In genomic region chr4:56942567-56942966, GRCm38 (mm10) we compare ENCODE assay signal across 25 mouse cellular contexts. TPM values are rescaled to one million over a fixed set of nuclear protein-coding genes. Genes with fewer than 3 reads are reported as not detected.
DNase-seq lines count a peak whose midpoint lies in the region; ATAC-seq and TF ChIP-seq lines count a peak whose summit lies in the region.
"Had no signal": no experiment of that assay in that cellular context is flagged by ENCODE, and none has a peak within 500 bp of the region (broad histone marks: within the 10 kb centered on the region; RNA-seq: fewer than 3 reads in every experiment).

No protein-coding gene starts in this region.

- WGBS in heart, embryonic 13.5 days, result 74% methylated on average over 1 of the region's 1 CpGs

- peaks cover 79% of the 10 kb centered on the region for H3K4me1 ChIP-seq in heart, embryonic 13.5 days
- H3K4me1 ChIP-seq in brown adipose tissue, adult 24 weeks (ENCODE audit: control insufficient read depth, insufficient read depth, insufficient read length, low read length), result peaks cover 34% of the 10 kb centered on the region

- no peak for ATAC-seq in heart, embryonic 13.5 days (ENCODE audit: extremely low read depth, insufficient number of reproducible peaks, low FRiP score, low TSS enrichment)
- ATAC-seq: activated CD4-positive, CD25-positive, alpha-beta regulatory T cell, adult 4 months; forebrain, embryonic 15.5 days; midbrain, embryonic 15.5 days had no signal

- H3K9me3 ChIP-seq in heart, embryonic 13.5 days, result no peaks in the 10 kb centered on the region
- H3K9me3 ChIP-seq: embryonic facial prominence, embryonic 13.5 days; forebrain, embryonic 15.5 days; megakaryocyte, embryonic 14.5 days; midbrain, embryonic 15.5 days; neural tube, embryonic 15.5 days had no signal

- intact Hi-C loops in left cerebral cortex, adult 2 months (cut with DNase I), result loop anchor here (5.0 kb wide), 1 partner anchor 75 kb away; the partner anchor contains the start of gene Ctnnal1
- intact Hi-C loops in left cerebral cortex, postnatal 4 days (cut with DNase I), result no loop called here

- H3K36me3 ChIP-seq in heart, embryonic 13.5 days, result peaks cover 4% of the 10 kb centered on the region; the same call in 1 of the 2 replicates
- H3K36me3 ChIP-seq: forebrain, embryonic 15.5 days; midbrain, embryonic 15.5 days; neural tube, embryonic 15.5 days had no signal

- no peak for TF ChIP-seq CTCF in left cerebral cortex, adult 2 months (IDR thresholded peaks at IDR 0.05)

- peak overlapping the region; percentile 50 for H3K9ac ChIP-seq in heart, embryonic 13.5 days
- H3K9ac ChIP-seq: embryonic facial prominence, embryonic 13.5 days; forebrain, embryonic 15.5 days; hindbrain, embryonic 14.5 days; midbrain, embryonic 15.5 days; neural tube, embryonic 15.5 days had no signal

- no peaks in the 10 kb centered on the region for H3K27me3 ChIP-seq in heart, embryonic 13.5 days (replicated peaks)
- H3K27me3 ChIP-seq: embryonic facial prominence, embryonic 13.5 days; forebrain, embryonic 15.5 days; megakaryocyte, embryonic 14.5 days; midbrain, embryonic 15.5 days; neural tube, embryonic 15.5 days had no signal

- DNase-seq in heart, adult 18-20 months, result no peak
- DNase-seq in left cerebral cortex, adult 2 months (ENCODE audit: extremely low spot score in 1 of 2, low spot score in 2 of 2), result no peak
- no peak for DNase-seq in left cerebral cortex, adult 8-10 months (ENCODE audit: low spot score in 2 of 2)
- peak; percentile 27 for DNase-seq in adipocyte (ENCODE audit: low spot score)
- DNase-seq in left cerebral cortex, postnatal 4 days, result no peak
- DNase-seq: adrenal gland, postnatal 14 days; cerebellum, adult 11-12 months; cerebellum, postnatal 14 days; kidney, adult 11 months; liver; right cerebral cortex, postnatal 14 days; spleen, adult 18-20 months; thymus, postnatal 36 days had no signal

- H3K27ac ChIP-seq in heart, embryonic 13.5 days (replicated peaks), result peak overlapping the region; percentile 78; the same call in 1 of the 2 replicates
- peak overlapping the region; percentile 71 for H3K27ac ChIP-seq in left cerebral cortex, adult 2 months
- H3K27ac ChIP-seq in brown adipose tissue, adult 24 weeks (replicated peaks; ENCODE audit: low read depth, low read length), result peak overlapping the region; percentile 88
- H3K27ac ChIP-seq: embryonic facial prominence, embryonic 13.5 days; forebrain, embryonic 15.5 days; hindbrain, embryonic 14.5 days; kidney, postnatal 0 days; midbrain, embryonic 15.5 days; neural tube, embryonic 15.5 days had no signal

- H3K4me3 ChIP-seq in heart, embryonic 13.5 days, result no peak overlapping the region
- H3K4me3 ChIP-seq in left cerebral cortex, adult 2 months, result no peak overlapping the region
- H3K4me3 ChIP-seq in brown adipose tissue, adult 24 weeks (ENCODE audit: insufficient read depth, low read depth, low read length), result no peak overlapping the region
- H3K4me3 ChIP-seq: embryonic facial prominence, embryonic 13.5 days; forebrain, embryonic 15.5 days; megakaryocyte, embryonic 14.5 days; midbrain, embryonic 15.5 days; myocyte; neural tube, embryonic 15.5 days had no signal

- H3K4me2 ChIP-seq in heart, embryonic 13.5 days, result peak overlapping the region; percentile 79; the same call in 1 of the 2 replicates
- H3K4me2 ChIP-seq: embryonic facial prominence, embryonic 13.5 days; forebrain, embryonic 15.5 days; hindbrain, embryonic 14.5 days; midbrain, embryonic 15.5 days; neural tube, embryonic 15.5 days had no signal

RNA-seq across cellular contexts. Expression of gene Tmem245, which starts 4.7 kb away (rescaled TPM):
- polyA plus RNA-seq in heart, embryonic 13.5 days (2015; fragmentation: Nextera tagmentation; extraction: Ambion mirVana), result 14.9 and 17.1 TPM in 2 replicates
- 10 to 100 TPM; 81.5 to 86.2 TPM for total RNA-seq in heart, adult 18-20 months (2021)
- 10 to 100 TPM; 41.7 to 42.2 TPM for total RNA-seq in left cerebral cortex, adult 2 months (2021)
- total RNA-seq in left cerebral cortex, adult 8-10 months (2022), result 10 to 100 TPM; 41.6 to 49.3 (median 45.9) TPM
- 7.4 and 17.2 TPM in 2 replicates for polyA plus RNA-seq in brown adipose tissue, adult 24 weeks (2012; ENCODE audit: insufficient read depth, insufficient read length, missing spikeins)
- total RNA-seq in left cerebral cortex, postnatal 4 days (2021), result 10 to 100 TPM; 33.0 to 33.1 TPM

RNA-seq across cellular contexts. Expression of gene Frrs1l, which starts 47.6 kb away (rescaled TPM):
- polyA plus RNA-seq in heart, embryonic 13.5 days (2015; fragmentation: Nextera tagmentation; extraction: Ambion mirVana), result 0.18 and 0.21 TPM in 2 replicates
- total RNA-seq in heart, adult 18-20 months (2021), result under 1 TPM in 1 of 2 experiments, not detected in 1; 0.08 TPM
- 100 to 1,000 TPM; 204 to 212 TPM for total RNA-seq in left cerebral cortex, adult 2 months (2021)
- 100 to 1,000 TPM; 181 to 223 (median 197) TPM for total RNA-seq in left cerebral cortex, adult 8-10 months (2022)
- polyA plus RNA-seq in brown adipose tissue, adult 24 weeks (2012; ENCODE audit: insufficient read depth, insufficient read length, missing spikeins), result not detected in 2 replicates
- 10 to 100 TPM; 58.8 to 61.8 TPM for total RNA-seq in left cerebral cortex, postnatal 4 days (2021)
- polyA plus RNA-seq: gonadal fat pad, adult 2 months; myocyte had no signal

Comparison
In these comparisons a context has a peak if more than half of its experiments do, and no peak if none do; other contexts are left out.
1. RNA of gene Frrs1l, which starts 47.6 kb away (total RNA-seq): 204 to 212 TPM in left cerebral cortex, adult 2 months, 181 to 223 TPM in left cerebral cortex, adult 8-10 months and 58.8 to 61.8 TPM in left cerebral cortex, postnatal 4 days; 0.08 TPM in heart, adult 18-20 months; every median in the first group is over 10 times any median in the second.
2. Peak in every context shown above with its lines, with median percentiles within 50 percentile points of each other: H3K27ac ChIP-seq.